Comparison of ENCODE assay signal across 22 mouse cellular contexts in the genomic region with DNA sequence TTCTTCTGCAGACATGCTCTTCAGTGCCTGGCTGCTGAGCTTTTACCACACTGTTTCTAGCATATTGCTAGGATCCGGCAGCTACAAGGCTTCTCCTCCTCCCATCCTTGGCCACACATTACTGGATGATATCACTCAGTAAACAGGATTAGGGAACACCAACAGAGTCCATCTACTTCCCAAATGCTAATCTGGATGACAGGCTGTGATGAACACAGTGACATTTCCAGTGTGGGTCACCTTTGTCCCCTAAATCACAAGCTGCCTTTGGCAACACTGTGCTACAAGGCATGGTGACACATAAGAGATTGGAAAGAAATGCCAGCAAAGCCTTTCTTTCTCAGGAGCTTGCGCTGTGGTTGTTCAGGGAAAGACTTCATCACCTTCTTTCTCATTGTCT.
DNase-seq lines count a peak whose midpoint lies in the region; ATAC-seq lines count a peak whose summit lies in the region.
"Had no signal": no experiment of that assay in that cellular context is flagged by ENCODE, and none has a peak within 500 bp of the region (broad histone marks: within the 10 kb centered on the region; RNA-seq: fewer than 3 reads in every experiment).

No protein-coding gene starts in this region.

- 93% methylated on average over 2 of the region's 2 CpGs for WGBS in hindbrain, embryonic 16.5 days
- 90% methylated on average over 2 of the region's 2 CpGs for WGBS in hindbrain, embryonic 14.5 days
- 64% methylated on average over 2 of the region's 2 CpGs for WGBS in midbrain, embryonic 14.5 days
- WGBS in midbrain, embryonic 16.5 days, result 73% methylated on average over 2 of the region's 2 CpGs

- H3K4me2 ChIP-seq in hindbrain, embryonic 16.5 days (ENCODE audit: low read length), result no peak overlapping the region
- no peak overlapping the region for H3K4me2 ChIP-seq in hindbrain, embryonic 14.5 days (replicated peaks)
- no peak overlapping the region for H3K4me2 ChIP-seq in midbrain, embryonic 14.5 days (ENCODE audit: low read length)
- H3K4me2 ChIP-seq in midbrain, embryonic 16.5 days (ENCODE audit: low read length), result no peak overlapping the region
- H3K4me2 ChIP-seq: embryonic facial prominence, embryonic 15.5 days; forebrain, embryonic 15.5 days; heart, embryonic 13.5 days; hindbrain, embryonic 12.5 days had no signal

- DNase-seq in hindbrain, embryonic 14.5 days (ENCODE audit: low spot score), result no peak
- peak; percentile 7 for DNase-seq in midbrain, embryonic 14.5 days
- DNase-seq in cerebellum, adult 9-10 months, result peak; percentile 9
- peak; percentile 54 to 68 for DNase-seq in cerebellum, postnatal 14 days
- DNase-seq in lung, postnatal 25 days (ENCODE audit: low spot score), result no peak
- DNase-seq in adrenal gland, postnatal 14 days, result no peak
- DNase-seq: adrenal gland, adult 2 months; adrenal gland, postnatal 36 days; embryo, embryonic 11 days; gastrocnemius, postnatal 36 days; heart, adult 11 months; heart, postnatal 4 days; kidney, adult 11 months had no signal

- peak; percentile 73; the same call in 1 of the 2 replicates for ATAC-seq in hindbrain, embryonic 16.5 days
- ATAC-seq in hindbrain, embryonic 14.5 days (ENCODE audit: low FRiP score), result no peak
- no peak for ATAC-seq in midbrain, embryonic 14.5 days (ENCODE audit: low FRiP score, low TSS enrichment)
- ATAC-seq in midbrain, embryonic 16.5 days, result no peak
- ATAC-seq: forebrain, embryonic 15.5 days; inflammation-experienced regulatory T-cells, adult 6 months had no signal

- no peak overlapping the region for H3K27ac ChIP-seq in hindbrain, embryonic 16.5 days (ENCODE audit: low read depth, low read length)
- no peak overlapping the region for H3K27ac ChIP-seq in hindbrain, embryonic 14.5 days
- H3K27ac ChIP-seq in midbrain, embryonic 14.5 days (replicated peaks; ENCODE audit: low read depth, low read length), result no peak overlapping the region
- no peak overlapping the region for H3K27ac ChIP-seq in midbrain, embryonic 16.5 days (ENCODE audit: low read length)
- H3K27ac ChIP-seq: embryonic facial prominence, embryonic 15.5 days; forebrain, embryonic 10.5 days; forebrain, embryonic 15.5 days; heart, embryonic 13.5 days; hindbrain, embryonic 12.5 days had no signal

- no peak overlapping the region for H3K4me3 ChIP-seq in hindbrain, embryonic 16.5 days (ENCODE audit: low read length)
- H3K4me3 ChIP-seq in hindbrain, embryonic 14.5 days (replicated peaks; ENCODE audit: low read length), result no peak overlapping the region
- H3K4me3 ChIP-seq in midbrain, embryonic 14.5 days (replicated peaks; ENCODE audit: low read depth, low read length), result no peak overlapping the region
- no peak overlapping the region for H3K4me3 ChIP-seq in midbrain, embryonic 16.5 days (ENCODE audit: low read depth, low read length)
- H3K4me3 ChIP-seq: embryonic facial prominence, embryonic 15.5 days; erythroblast, embryonic 14.5 days; forebrain, embryonic 10.5 days; forebrain, embryonic 15.5 days; heart, embryonic 13.5 days; hindbrain, embryonic 12.5 days had no signal

- no peaks in the 10 kb centered on the region for H3K9me3 ChIP-seq in hindbrain, embryonic 16.5 days (ENCODE audit: control insufficient read depth, low read length)
- H3K9me3 ChIP-seq in hindbrain, embryonic 14.5 days (ENCODE audit: control insufficient read depth, low read length), result no peaks in the 10 kb centered on the region
- H3K9me3 ChIP-seq in midbrain, embryonic 14.5 days (ENCODE audit: control insufficient read depth, low read length), result no peaks in the 10 kb centered on the region
- no peaks in the 10 kb centered on the region for H3K9me3 ChIP-seq in midbrain, embryonic 16.5 days (replicated peaks; ENCODE audit: control insufficient read depth, low read length, poor library complexity, severe bottlenecking)
- H3K9me3 ChIP-seq: embryonic facial prominence, embryonic 15.5 days; forebrain, embryonic 10.5 days; forebrain, embryonic 15.5 days; heart, embryonic 13.5 days; hindbrain, embryonic 12.5 days had no signal

- H3K27me3 ChIP-seq in hindbrain, embryonic 16.5 days (replicated peaks; ENCODE audit: control insufficient read depth, insufficient read depth, low read length), result no peaks in the 10 kb centered on the region
- no peaks in the 10 kb centered on the region for H3K27me3 ChIP-seq in hindbrain, embryonic 14.5 days (ENCODE audit: control insufficient read depth, insufficient read depth, low read length)
- no peaks in the 10 kb centered on the region for H3K27me3 ChIP-seq in midbrain, embryonic 14.5 days (ENCODE audit: control insufficient read depth, insufficient read depth, low read length)
- H3K27me3 ChIP-seq in midbrain, embryonic 16.5 days (ENCODE audit: control insufficient read depth, insufficient read depth, low read depth, low read length), result no peaks in the 10 kb centered on the region
- H3K27me3 ChIP-seq: embryonic facial prominence, embryonic 15.5 days; forebrain, embryonic 15.5 days; heart, embryonic 13.5 days; hindbrain, embryonic 12.5 days had no signal

- no peaks in the 10 kb centered on the region for H3K36me3 ChIP-seq in hindbrain, embryonic 16.5 days (ENCODE audit: control insufficient read depth, insufficient read depth, low read length)
- no peaks in the 10 kb centered on the region for H3K36me3 ChIP-seq in hindbrain, embryonic 14.5 days (replicated peaks; ENCODE audit: control insufficient read depth, insufficient read depth)
- H3K36me3 ChIP-seq in midbrain, embryonic 14.5 days (ENCODE audit: control insufficient read depth, insufficient read depth, low read length), result no peaks in the 10 kb centered on the region
- no peaks in the 10 kb centered on the region for H3K36me3 ChIP-seq in midbrain, embryonic 16.5 days (ENCODE audit: control insufficient read depth, insufficient read depth, low read length)
- H3K36me3 ChIP-seq: embryonic facial prominence, embryonic 15.5 days; forebrain, embryonic 10.5 days; forebrain, embryonic 15.5 days; heart, embryonic 13.5 days; hindbrain, embryonic 12.5 days had no signal

- no peak overlapping the region for H3K9ac ChIP-seq in hindbrain, embryonic 16.5 days (ENCODE audit: low read depth, low read length)
- H3K9ac ChIP-seq in hindbrain, embryonic 14.5 days, result no peak overlapping the region
- no peak overlapping the region for H3K9ac ChIP-seq in midbrain, embryonic 14.5 days (replicated peaks; ENCODE audit: low read length)
- H3K9ac ChIP-seq in midbrain, embryonic 16.5 days (ENCODE audit: low read depth, low read length), result no peak overlapping the region
- H3K9ac ChIP-seq: embryonic facial prominence, embryonic 15.5 days; forebrain, embryonic 15.5 days; heart, embryonic 13.5 days; hindbrain, embryonic 12.5 days had no signal

- H3K4me1 ChIP-seq in hindbrain, embryonic 16.5 days (ENCODE audit: control insufficient read depth, insufficient read depth, low read depth, low read length), result no peaks in the 10 kb centered on the region
- H3K4me1 ChIP-seq in hindbrain, embryonic 14.5 days (replicated peaks; ENCODE audit: control insufficient read depth, insufficient read depth, low read length), result no peaks in the 10 kb centered on the region
- H3K4me1 ChIP-seq in midbrain, embryonic 14.5 days (ENCODE audit: control insufficient read depth, insufficient read depth, low read length), result no peaks in the 10 kb centered on the region
- H3K4me1 ChIP-seq in midbrain, embryonic 16.5 days (ENCODE audit: control insufficient read depth, insufficient read depth, low read length), result no peaks in the 10 kb centered on the region
- H3K4me1 ChIP-seq: embryonic facial prominence, embryonic 15.5 days; forebrain, embryonic 10.5 days; heart, embryonic 13.5 days; hindbrain, embryonic 12.5 days had no signal

Comparison
In these comparisons a context has a peak if more than half of its experiments do, and no peak if none do; other contexts are left out.
1. DNase-seq: peak in midbrain, embryonic 14.5 days (single experiment), cerebellum, adult 9-10 months (single experiment) and cerebellum, postnatal 14 days (2 of 2); none in hindbrain, embryonic 14.5 days (single experiment), lung, postnatal 25 days (single experiment) and adrenal gland, postnatal 14 days (single experiment).